Mouse (Mus musculus) limb, embryonic 13.5 days (tissue): Measurements from ENCODE around the gene Pex10. TPM values are rescaled to one million over a fixed set of nuclear protein-coding genes. Genes with fewer than 3 reads are reported as not detected.

Source experiments
- ATAC-seq: fragments of 200-750 bp; cut with Nextera tagmentation; 2 replicates; pipeline ENCODE4 v1.8.0; 2017; ENCODE audit warnings: low read depth, moderate number of reproducible peaks, moderate TSS enrichment; ENCODE audit not compliant: low FRiP score
- H3K27ac ChIP-seq: fragments of 300-500 bp; sonication (generic); 2 replicates; pipeline ENCODE4 v1.5.1; 2015; ENCODE audit warnings: inconsistent platforms, mild to moderate bottlenecking, moderate library complexity
- H3K27me3 ChIP-seq: fragments of 300-500 bp; sonication (generic); 2 replicates; pipeline ENCODE4 v1.6.1; 2015; ENCODE audit warnings: mild to moderate bottlenecking, inconsistent platforms
- H3K36me3 ChIP-seq: fragments of 300-500 bp; sonication (generic); 2 replicates; pipeline ENCODE4 v1.6.1; 2015; ENCODE audit warnings: inconsistent platforms, mild to moderate bottlenecking, moderate library complexity
- H3K4me1 ChIP-seq: fragments of 300-500 bp; sonication (generic); 2 replicates; pipeline ENCODE4 v1.6.1; 2015; ENCODE audit warnings: inconsistent platforms
- H3K4me2 ChIP-seq: fragments of 300-500 bp; sonication (generic); replicated peaks from 2 replicates; pipeline ENCODE4 v1.6.1; 2015; ENCODE audit warnings: inconsistent platforms, mild to moderate bottlenecking, moderate library complexity
- H3K4me3 ChIP-seq: fragments of 300-500 bp; sonication (generic); 2 replicates; pipeline ENCODE4 v1.5.1; 2015; ENCODE audit warnings: moderate library complexity, mild to moderate bottlenecking, inconsistent platforms
- H3K9ac ChIP-seq: fragments of 300-500 bp; sonication (generic); 2 replicates; pipeline ENCODE4 v1.6.1; 2015; ENCODE audit warnings: mild to moderate bottlenecking, inconsistent platforms
- H3K9me3 ChIP-seq: fragments of 300-500 bp; sonication (generic); 2 replicates; pipeline ENCODE4 v1.6.1; 2016; ENCODE audit warnings: inconsistent platforms
- WGBS: fragments of 180-500 bp; shearing (Covaris S2); methylation state at CpG from one replicate; pipeline ENCODE4 v1.1.7; 2015; 5-methylcytosine and 5-hydroxymethylcytosine counted together
- polyA plus RNA-seq: library from polyadenylated mRNA; unstranded; fragments of >200 nt; fragmentation: Nextera tagmentation; extraction: Ambion mirVana; gene quantifications from 2 replicates; pipeline ENCODE4 v1.2.1, GENCODE M21; 2015

Gene Pex10
- polyA plus RNA-seq, 1 experiment from 2014 or later = 22.3 TPM

GRCm38 (mm10) chr4:155085206-155086107 is 18.6 kb downstream of the Pex10 start:
- H3K4me2 ChIP-seq = peak overlapping the region; percentile 86
- peak; percentile 76; the same call in 1 of the 2 replicates for ATAC-seq
- H3K4me1 ChIP-seq = peaks cover 31% of the 10 kb centered on the region
- H3K9ac ChIP-seq = peak overlapping the region; percentile 91
- no peaks in the 10 kb centered on the region for H3K9me3 ChIP-seq
- H3K4me3 ChIP-seq = peak overlapping the region; percentile 96
- H3K27ac ChIP-seq = peak overlapping the region; percentile 93
- peaks cover 37% of the 10 kb centered on the region for H3K36me3 ChIP-seq
- no peaks in the 10 kb centered on the region for H3K27me3 ChIP-seq
- WGBS = 5% methylated on average over 34 of the region's 35 CpGs

- Histone ChIP-seq H3K9ac (peak within 1 kb of the TSS; percentile 91), H3K4me3 (peak within 1 kb of the TSS; percentile 96), H3K36me3 (peaks cover 38% of the 10 kb centered on the region), H3K4me1 (peaks cover 31% of the 10 kb centered on the region), H3K27me3 (no peaks in the 10 kb centered on the region), H3K9me3 (no peaks in the 10 kb centered on the region), H3K4me2 (peak within 1 kb of the TSS; percentile 86), H3K27ac (peak within 1 kb of the TSS; percentile 93)
- WGBS = under 1% methylated on average over 85 of the region's 85 CpGs
- ATAC-seq = peak; percentile 97
These were observed 19.6 kb downstream of the Pex10 start, which contains the start of the genes Rer1 and Morn1 for GRCm38 (mm10) chr4:155086108-155087024. TSS of gene Rer1 (minus strand) at chr4:155086382. TSS of gene Morn1 (plus strand) at chr4:155086577.

- WGBS = 90% methylated on average over 5 of the region's 5 CpGs
- H3K27ac ChIP-seq = no peak overlapping the region
- H3K9me3 ChIP-seq = no peaks in the 10 kb centered on the region
- H3K36me3 ChIP-seq = peaks cover 24% of the 10 kb centered on the region; the same call in 1 of the 2 replicates
- no peak for ATAC-seq
- peaks cover 22% of the 10 kb centered on the region for H3K4me1 ChIP-seq
- H3K9ac ChIP-seq = no peak overlapping the region
- H3K4me3 ChIP-seq = no peak overlapping the region
- H3K4me2 ChIP-seq = no peak overlapping the region
- no peaks in the 10 kb centered on the region for H3K27me3 ChIP-seq
These were observed 22.4 kb downstream of the Pex10 start for GRCm38 (mm10) chr4:155089241-155089640.

GRCm38 (mm10) chr4:155090147-155090546 is 23.3 kb downstream of the Pex10 start:
- Histone ChIP-seq H3K36me3 (peaks cover 24% of the 10 kb centered on the region; the same call in 1 of the 2 replicates), H3K9ac (no peak overlapping the region), H3K27me3 (no peaks in the 10 kb centered on the region), H3K4me1 (peaks cover 16% of the 10 kb centered on the region), H3K4me3 (no peak overlapping the region), H3K9me3 (no peaks in the 10 kb centered on the region), H3K4me2 (no peak overlapping the region), H3K27ac (no peak overlapping the region)
- 91% methylated on average over 4 of the region's 4 CpGs for WGBS
- ATAC-seq = no peak

- Histone ChIP-seq H3K27me3 (no peaks in the 10 kb centered on the region), H3K4me3 (no peak overlapping the region), H3K36me3 (peaks cover 24% of the 10 kb centered on the region; the same call in 1 of the 2 replicates), H3K9me3 (no peaks in the 10 kb centered on the region), H3K27ac (no peak overlapping the region), H3K4me1 (peaks cover 18% of the 10 kb centered on the region), H3K4me2 (no peak overlapping the region), H3K9ac (no peak overlapping the region)
- no peak for ATAC-seq
- 85% methylated on average over 13 of the region's 13 CpGs for WGBS
These were observed 24.1 kb downstream of the Pex10 start for GRCm38 (mm10) chr4:155090688-155091449.

GRCm38 (mm10) chr4:155092718-155093430 is 26.1 kb downstream of the Pex10 start:
- Histone ChIP-seq H3K9ac (no peak overlapping the region), H3K27me3 (no peaks in the 10 kb centered on the region), H3K4me2 (no peak overlapping the region), H3K9me3 (no peaks in the 10 kb centered on the region), H3K4me1 (peaks cover 16% of the 10 kb centered on the region), H3K36me3 (peaks cover 24% of the 10 kb centered on the region; the same call in 1 of the 2 replicates), H3K4me3 (no peak overlapping the region), H3K27ac (no peak overlapping the region)
- 88% methylated on average over 19 of the region's 19 CpGs for WGBS
- no peak for ATAC-seq

GRCm38 (mm10) chr4:155093431-155094149 is 26.8 kb downstream of the Pex10 start:
- Histone ChIP-seq H3K36me3 (peaks cover 24% of the 10 kb centered on the region; the same call in 1 of the 2 replicates), H3K27ac (no peak overlapping the region), H3K4me2 (no peak overlapping the region), H3K9me3 (no peaks in the 10 kb centered on the region), H3K4me1 (peaks cover 16% of the 10 kb centered on the region), H3K4me3 (no peak overlapping the region), H3K27me3 (no peaks in the 10 kb centered on the region), H3K9ac (no peak overlapping the region)
- 78% methylated on average over 7 of the region's 7 CpGs for WGBS
- no peak for ATAC-seq

GRCm38 (mm10) chr4:155094565-155094964 is 27.7 kb downstream of the Pex10 start:
- Histone ChIP-seq H3K36me3 (peaks cover 18% of the 10 kb centered on the region; the same call in 1 of the 2 replicates), H3K27me3 (no peaks in the 10 kb centered on the region), H3K4me3 (no peak overlapping the region), H3K4me1 (peaks cover 16% of the 10 kb centered on the region), H3K27ac (no peak overlapping the region), H3K9ac (peak overlapping the region; percentile 25; the same call in 1 of the 2 replicates), H3K4me2 (no peak overlapping the region), H3K9me3 (no peaks in the 10 kb centered on the region)
- WGBS = 59% methylated on average over 3 of the region's 3 CpGs
- ATAC-seq = no peak

- Histone ChIP-seq H3K4me2 (no peak overlapping the region; the same call in 1 of the 2 replicates), H3K27ac (peak overlapping the region; percentile 39; the same call in 1 of the 2 replicates), H3K4me3 (no peak overlapping the region), H3K9me3 (no peaks in the 10 kb centered on the region), H3K27me3 (no peaks in the 10 kb centered on the region), H3K4me1 (peaks cover 23% of the 10 kb centered on the region), H3K9ac (no peak overlapping the region), H3K36me3 (peaks cover 14% of the 10 kb centered on the region; the same call in 1 of the 2 replicates)
- 49% methylated on average over 8 of the region's 8 CpGs for WGBS
- peak; percentile 86 for ATAC-seq
These were observed 28.6 kb downstream of the Pex10 start for GRCm38 (mm10) chr4:155095238-155095900.

- no peak overlapping the region for H3K4me2 ChIP-seq
These were observed 29.2 kb downstream of the Pex10 start for GRCm38 (mm10) chr4:155095967-155096366.

More at GRCm38 (mm10) chr4:155095967-155096366, 29.2 kb downstream of the Pex10 start:
- Histone ChIP-seq H3K27me3 (no peaks in the 10 kb centered on the region), H3K36me3 (peaks cover 11% of the 10 kb centered on the region; the same call in 1 of the 2 replicates), H3K4me1 (peaks cover 29% of the 10 kb centered on the region), H3K9me3 (no peaks in the 10 kb centered on the region), H3K9ac (0 out of 2 replicates have a peak overlapping the region, but pooled peaks have one; percentile 31), H3K4me3 (no peak overlapping the region), H3K27ac (peak overlapping the region; percentile 39; the same call in 1 of the 2 replicates)
- 81% methylated on average over 8 of the region's 8 CpGs for whole genome bisulfite sequencing
- no peak for ATAC-seq
